Mouse (Mus musculus) kidney, adult 18-20 months (tissue): ENCODE data around the gene Galnt6.

ENCODE experiments used
- DNase-seq: peaks from one replicate; pipeline ENCODE4 v3.0.0; 2021

Galnt6 gene

DNA sequence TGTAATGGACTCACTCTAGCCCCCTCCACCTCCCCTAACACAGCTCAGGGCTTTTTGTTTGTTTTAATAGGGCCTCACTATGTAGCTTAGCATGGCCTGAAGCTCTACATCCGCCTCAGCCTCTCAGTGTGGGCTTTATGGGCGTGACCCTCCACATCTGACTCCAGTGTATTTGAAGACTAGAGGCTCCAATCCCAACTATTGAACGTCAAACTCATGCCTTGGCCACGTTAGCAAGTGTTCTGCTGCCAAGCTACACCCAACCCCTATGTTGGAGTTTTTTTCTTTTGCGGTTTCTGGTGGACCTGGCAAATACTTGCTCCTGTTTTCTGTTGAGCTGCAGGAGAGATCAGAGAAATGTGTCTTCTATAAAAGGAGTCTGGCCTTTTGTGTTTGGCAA lies 23.9 kb upstream of the Galnt6 start:
- no peak for DNase-seq

DNA sequence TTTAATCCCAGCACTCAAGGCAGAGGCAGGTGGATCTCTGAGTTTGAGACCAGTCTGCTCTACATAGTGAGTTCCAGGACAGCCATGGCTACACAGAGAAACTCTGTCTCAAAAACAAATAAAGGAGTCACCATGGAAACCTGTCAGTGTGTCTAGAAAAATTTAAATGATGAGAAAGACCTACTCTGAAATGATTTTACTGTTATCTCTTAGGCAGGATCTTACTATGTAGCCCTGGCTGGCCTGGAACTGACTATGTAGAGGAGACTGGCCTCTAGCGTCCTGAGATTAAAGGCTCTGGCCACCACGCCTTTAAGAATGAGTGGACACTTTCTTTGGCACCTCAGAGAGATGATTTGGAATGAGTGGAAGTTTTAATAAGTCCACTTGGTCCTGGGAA lies 23.3 kb upstream of the Galnt6 start:
- no peak for DNase-seq

DNA sequence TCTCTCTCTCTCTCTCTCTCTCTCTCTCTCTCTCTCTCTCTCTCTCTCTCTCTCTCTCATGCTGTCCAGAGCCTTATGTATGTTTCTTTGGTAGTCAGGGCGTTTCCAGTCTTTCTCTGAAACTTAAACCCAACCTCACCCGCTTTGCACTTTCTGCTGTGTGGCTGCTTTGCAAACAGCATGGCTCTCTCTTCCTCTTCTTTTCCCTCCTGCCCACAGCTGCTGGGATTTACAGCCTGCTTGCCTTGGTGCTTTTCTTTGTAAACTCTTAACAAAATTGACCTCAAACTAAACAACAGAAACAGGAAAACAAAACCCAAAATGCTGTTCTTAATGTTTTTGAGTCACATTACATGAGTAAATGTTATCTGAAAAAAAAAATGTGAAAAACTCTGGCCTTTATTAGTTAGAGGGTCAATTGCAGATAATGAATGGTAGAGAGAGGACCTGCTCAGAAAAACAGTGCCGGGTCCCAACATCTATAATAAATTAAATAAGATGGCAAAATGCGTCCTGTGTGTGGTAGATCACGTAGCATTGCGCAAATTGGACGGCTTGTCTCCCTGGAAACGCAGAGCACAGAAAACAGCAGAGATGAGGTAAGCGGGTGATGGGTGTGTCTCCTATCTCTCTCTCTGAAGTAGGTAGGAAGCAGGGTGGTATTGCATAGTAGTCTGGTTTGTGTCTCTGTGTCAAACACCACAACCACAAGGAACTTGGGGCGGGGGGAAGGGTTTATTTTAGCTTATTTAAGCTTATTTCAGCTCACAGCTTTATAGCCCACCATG lies 20.8 kb upstream of the Galnt6 start:
- DNase-seq, result no peak

DNA sequence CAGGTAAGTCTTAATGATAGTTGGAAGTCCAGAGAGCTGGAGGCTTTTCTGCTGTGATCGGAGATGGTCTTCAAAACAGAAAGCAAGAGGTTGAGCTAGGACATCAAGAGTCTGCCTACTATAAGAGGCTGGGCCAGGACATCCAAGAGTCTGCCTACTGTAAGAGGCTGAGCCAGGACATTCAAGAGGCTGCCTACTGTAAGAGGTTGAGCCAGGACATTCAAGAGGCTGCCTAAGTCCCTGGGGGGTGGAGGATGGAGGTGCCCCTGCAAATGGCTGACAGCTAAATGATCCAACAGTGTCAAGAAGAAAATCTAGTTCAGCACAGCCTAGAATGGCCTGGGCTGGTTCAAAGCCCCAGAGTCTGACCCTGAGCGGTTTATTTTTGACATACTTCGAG lies 19.4 kb upstream of the Galnt6 start:
- no peak for DNase-seq

DNA sequence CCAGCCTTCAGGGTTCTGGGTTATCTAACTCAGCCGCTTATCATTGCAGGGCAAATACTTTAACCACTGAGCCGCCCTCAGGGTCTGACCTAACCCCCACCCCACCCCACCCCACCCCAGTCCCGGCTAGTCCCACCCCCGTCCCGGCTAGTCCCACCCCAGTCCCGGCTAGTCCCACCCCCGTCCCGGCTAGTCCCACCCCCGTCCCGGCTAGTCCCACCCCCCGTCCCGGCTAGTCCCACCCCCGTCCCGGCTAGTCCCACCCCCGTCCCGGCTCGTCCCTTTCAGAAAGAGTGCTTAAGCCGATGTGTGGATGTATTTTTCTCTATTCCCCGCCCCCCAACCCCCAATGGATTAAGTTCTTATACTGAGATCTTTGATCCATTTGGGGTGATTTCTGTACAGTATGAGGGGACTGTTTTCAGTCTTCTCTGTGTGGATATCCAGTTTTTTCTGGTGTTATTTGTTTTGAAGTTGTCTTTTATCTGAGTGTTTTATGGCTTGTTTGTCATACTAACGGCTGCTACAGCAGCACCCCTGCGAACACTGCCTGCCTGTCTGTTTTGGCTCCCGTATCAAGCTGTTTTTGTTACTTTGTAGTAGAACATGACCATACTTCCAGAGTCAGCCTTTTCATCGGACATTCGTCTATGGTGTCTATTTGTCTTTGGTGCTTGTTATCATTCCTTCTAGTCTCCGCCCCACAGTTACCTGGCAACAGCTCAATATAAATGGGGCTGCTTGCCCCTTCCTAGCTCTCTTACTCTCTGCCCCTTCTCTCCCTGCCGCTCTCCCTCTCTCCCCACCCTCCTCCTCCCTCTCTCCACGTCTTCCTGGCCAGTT lies 18.2 kb upstream of the Galnt6 start:
- DNase-seq, result peak; percentile 44

DNA sequence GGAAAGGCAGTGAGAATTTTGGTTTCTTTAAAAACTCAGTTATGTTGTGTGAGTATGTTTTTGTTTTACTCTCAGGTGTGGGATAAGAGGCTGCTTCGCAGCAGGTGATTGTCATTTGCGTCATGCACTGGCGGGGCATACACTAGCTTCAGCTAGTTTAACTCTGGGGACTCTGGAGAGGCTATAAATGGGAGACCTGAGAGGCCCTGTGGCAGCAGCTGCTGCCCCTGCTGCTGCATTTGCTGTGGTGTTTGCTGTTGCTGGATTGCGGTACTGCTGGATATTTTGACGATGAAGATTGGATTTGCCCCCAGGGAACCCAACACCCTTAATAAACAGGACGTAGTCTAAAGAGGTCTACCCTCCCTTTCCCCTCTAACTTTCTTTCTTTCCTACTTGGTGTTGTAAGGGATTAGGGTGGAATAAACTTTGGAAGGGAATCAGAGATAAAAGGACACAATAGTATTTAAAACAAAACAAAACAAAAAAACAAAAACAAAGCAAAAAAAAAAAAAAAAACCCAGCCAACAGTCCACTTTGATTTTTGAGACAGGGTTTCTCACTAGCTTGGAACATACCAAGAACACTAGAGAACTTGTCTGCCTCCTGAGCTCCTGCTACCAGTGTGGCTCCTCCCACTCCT lies 17.4 kb upstream of the Galnt6 start:
- DNase-seq, result no peak

DNA sequence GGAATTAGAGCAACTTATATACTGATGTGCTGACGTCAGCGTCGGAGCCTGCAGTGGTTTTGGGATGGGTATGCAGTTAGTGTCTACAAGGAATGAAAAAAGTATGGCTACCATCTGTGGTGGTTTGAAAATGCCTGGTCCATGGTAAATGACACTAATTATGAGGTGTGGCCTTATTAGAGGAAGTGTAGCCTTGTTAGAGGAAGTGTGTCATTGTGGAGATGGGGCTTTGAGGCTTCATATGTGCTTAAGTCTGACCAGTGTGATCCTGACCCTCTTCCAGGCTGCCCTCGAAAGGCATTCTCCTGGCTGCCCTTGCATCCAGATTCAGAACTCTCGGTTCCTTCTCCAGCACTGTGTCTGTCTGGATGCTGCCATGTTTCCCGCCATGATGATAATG lies 14.1 kb upstream of the Galnt6 start:
- DNase-seq, result no peak

DNA sequence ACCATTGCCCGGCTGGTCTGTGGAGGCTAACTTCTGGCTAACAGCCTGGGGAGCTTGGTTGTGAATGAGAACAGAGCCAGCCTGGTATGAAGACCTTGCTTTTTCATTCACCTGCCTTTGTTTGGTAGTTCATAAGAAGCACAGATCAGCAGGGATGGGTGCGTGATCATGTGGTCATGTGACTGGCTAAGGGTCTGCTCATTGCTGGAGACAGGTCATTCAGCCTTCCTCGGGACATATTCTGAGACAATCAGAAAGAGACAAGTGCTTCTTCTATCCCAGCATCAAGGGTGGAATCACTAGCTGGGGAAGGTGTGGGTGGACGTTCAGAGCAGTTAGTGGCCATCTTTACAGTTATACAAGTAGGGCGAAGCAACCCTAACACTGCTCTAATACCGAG lies 10.3 kb upstream of the Galnt6 start:
- DNase-seq, result no peak

DNA sequence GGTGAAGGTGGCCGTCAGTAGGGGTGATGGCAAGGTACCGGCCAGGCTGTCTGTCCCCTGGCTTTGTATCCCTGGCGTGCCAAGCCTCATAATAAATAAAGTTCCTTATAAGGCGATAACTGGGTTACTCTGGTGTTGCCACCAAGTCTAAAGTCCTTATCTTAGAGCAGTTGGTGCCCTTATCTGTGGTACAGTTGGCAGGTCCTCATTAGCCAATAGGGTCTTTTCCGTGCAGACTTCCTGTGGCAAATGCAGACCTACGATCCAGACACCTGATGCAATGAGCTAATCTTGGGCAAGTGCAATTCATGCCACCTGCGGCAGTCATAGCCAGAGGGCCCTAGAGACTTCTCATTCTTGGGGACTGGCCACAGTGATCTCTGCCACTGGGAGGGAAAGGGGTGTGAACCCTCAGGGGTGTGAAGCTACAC lies 9.2 kb upstream of the Galnt6 start:
- no peak for DNase-seq

DNA sequence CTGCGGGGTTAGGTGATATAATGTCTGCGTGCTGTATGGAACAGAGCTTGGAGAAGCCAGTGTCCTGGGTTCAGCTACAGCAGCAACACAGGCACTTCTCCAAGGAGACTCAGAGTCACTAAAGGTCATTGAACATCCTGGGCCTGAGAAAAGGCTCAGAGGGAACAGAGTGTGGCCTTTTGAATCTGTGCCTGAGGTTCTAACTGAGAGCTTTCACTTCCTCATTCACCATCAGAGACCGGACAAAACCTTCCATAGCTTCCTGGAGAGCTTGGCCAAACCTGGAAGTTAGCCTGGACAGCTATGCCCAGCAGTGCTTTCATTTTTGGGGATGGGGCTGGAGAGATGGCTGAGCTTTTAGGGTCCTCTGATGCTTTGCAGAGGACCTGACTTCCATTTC lies 8.5 kb upstream of the Galnt6 start:
- no peak for DNase-seq

DNA sequence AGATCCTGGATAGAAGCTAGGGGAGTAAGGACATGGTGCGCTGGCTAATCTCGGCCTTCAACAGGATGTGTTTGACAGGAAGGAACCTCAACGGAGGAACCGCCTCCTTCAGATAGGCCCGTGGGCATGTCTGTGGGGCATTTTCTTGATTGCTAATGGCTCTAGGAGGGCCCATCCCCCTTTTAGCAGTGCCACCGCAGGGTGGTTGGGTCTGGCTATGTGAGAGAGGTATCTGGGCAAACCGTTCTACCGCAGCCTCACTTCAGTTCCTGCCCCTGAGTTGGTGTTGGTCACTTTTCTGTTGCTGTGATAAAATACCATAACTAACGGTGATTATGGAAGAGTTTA lies 6.8 kb upstream of the Galnt6 start:
- DNase-seq, result no peak

DNA sequence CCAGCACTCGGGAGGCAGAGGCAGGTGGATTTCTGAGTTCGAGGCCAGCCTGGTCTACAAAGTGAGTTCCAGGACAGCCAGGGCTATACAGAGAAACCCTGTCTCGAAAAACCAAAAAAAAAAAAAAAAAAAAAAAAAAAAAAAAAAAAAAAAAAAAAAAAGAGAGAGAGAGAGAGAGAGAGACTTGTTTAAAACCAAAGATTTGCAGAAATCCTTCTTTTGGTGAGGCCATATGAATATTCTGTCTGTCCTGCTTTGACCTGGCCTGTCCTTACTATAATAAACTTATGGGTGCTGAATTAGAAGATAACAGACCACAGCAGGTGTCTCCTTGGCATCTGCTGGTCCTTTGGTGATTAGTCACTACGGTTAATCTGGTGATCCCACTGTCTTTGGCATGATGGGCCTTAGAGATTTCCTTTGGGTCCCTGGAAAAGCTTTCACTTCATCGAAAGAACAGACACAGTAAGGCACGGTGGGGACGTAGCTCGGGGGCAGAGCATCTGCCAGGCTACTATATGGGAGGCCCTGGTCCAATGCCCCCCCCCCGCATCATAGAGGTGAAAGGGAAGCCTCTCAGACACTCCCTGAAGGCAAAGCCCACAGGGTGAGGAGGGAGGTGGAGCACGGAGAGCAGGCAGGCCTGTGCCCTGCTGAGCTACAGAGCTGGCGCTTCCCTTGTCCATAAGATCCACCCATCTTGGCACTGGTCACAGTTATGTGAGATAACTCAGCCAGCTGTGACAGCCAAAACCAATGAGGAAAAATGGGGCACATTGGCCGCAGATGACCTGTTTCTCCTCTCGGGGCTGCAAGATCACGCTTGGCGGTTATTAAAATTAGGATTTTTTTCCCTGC lies 6.1 kb upstream of the Galnt6 start:
- no peak for DNase-seq

DNA sequence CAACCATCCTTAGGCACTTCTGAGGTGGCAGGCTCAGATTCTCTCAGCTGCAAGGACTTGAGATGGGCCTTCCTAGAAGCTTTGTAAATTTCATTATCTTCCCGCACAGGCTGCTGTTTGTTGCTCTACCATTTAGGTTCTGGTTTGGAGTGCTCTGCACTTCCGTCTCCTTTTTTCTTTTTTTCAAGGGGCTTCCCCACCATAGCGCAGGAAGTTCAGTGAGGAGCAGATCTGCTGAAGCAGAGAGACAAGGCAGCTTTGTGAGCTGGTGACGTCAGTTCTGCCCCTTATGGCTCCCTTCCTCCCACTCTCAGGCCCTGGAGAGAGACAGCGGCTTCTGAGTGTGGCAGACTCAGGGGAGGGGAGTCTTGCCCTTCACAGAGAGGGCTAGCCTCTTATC lies 3.4 kb upstream of the Galnt6 start:
- no peak for DNase-seq

DNA sequence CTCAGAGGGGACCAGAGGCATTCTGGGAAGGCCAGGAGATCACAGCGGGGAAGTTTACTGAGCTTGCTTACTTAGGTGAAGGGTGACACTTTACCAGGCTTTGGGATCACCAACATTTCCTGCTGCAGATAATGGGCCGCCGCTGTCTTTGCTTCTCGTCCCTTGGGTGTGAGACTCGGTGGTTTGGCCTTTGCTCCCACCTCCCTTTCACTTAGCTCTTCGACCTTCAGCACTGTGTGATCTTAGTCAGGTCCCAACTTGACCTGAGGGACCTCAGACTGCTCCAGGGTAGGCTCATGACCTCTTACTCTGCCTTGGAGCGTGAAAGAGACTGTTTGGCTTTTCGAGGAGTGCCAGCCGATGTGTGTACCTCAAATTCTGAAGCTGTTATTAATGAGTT lies 1.9 kb upstream of the Galnt6 start:
- DNase-seq, result no peak

DNA sequence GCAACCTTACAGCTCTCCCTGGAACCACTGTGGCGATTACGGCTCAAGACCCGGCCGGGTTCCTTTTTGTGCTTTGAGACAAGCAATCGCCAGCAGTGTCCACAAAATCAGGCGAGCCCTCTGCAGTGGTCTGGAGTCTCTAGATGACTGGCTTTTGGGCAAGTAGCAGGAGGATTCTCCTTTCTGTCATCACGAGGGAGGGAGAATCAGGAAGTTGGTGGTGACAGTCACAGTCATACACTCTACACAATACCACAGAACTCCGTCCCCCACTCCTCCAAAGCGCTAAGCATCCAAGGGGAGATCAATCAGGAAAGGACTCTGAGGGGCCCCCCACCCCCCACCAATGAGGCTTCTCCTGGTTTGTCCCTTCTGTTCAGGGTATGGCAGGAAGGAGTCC lies 590 bp downstream of the Galnt6 start:
- no peak for DNase-seq

DNA sequence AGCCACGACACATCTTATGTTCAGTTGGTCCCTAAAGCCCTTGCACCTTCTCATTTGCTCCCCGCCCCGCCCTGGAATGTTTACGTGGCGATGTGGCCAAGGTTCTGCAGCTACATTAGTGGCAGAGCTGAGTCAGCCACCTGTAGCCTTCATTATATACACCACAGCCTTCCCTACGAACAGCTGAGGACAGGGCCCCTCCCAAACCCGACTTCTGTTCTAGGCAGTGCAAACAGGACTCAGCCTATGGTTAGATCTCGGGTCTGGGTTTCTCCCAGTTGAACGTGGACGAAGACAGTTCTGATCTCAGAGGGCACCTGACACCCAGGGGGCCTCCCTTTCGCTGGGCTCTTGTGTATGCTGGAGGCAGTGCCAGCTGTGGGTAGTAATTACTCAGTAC lies 1.3 kb downstream of the Galnt6 start:
- DNase-seq, result no peak

DNA sequence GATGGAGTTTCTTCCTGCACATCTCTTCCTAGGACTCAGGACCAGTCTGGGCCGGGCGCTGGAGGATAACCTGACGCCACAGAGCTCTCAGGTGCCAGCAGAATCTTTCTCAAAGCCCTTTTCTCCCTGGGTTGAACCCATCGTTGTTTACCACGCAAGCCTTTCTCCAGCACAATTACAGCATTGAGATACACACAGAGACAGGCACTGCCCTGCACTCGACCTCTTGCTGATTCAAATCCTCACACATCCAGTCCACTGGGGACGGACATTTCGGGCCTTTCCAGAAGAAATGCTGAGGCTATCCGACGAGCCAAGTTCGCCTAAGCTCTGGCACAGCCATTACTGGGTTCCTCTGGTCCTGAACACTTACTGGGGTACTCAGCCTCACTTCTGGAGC lies 2.5 kb downstream of the Galnt6 start:
- no peak for DNase-seq

DNA sequence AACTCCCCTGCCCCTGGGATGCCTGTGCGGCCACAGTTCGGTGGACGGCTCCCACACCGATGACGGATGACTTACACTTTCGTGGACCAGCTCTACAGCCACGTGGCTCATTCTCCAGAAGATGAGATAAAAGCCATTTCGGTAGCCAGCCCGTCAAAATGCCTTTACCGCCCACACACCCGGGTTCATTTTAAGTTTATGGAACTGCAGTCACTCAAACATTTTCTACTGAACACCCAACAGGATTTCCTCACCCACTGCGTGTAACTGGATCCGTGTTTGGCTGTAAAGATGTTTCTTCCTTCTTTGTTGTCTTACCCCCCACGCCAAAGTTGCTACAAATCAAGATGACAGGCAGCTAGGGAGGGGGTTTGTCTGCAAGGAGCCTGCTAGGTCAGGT lies 5.7 kb downstream of the Galnt6 start:
- no peak for DNase-seq

DNA sequence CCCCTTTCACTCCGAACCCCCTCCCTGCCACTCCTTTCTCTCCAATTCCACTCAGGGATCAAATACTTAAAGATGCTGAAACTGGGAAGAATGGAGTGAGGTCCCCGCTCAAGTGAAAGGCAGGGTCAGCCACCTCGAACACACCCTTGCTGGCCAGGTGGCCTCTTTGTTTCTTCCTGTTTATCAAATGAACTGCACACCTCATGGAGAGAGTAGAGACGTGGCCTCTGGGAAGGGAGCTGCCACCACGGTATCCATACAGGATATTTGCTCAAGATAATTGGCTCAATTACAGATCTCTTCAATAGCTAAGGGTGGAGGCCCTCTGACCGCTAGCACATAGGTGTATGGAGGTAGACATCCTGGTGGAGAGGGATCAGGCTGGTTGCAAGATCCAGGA lies 6.6 kb downstream of the Galnt6 start:
- DNase-seq, result no peak

DNA sequence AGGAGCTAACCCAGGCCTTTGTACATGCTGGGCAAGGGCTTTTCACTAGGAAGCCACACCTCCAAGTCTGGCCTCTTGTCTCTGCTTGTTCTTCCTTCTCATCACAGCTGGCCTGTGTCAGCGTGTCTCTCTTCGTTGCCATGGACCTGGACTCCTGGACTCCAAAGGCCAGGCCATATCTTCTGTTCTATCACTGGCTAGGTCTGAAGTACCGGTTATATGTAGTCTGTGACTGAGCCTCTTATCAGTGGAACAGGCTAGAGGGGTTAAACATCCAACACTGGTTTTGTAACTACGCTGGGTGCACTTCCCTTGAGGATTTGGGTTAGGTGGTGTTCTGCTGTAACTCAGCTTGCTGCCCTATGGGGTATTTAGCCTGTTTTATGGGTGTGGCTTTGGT lies 7.2 kb downstream of the Galnt6 start:
- no peak for DNase-seq

DNA sequence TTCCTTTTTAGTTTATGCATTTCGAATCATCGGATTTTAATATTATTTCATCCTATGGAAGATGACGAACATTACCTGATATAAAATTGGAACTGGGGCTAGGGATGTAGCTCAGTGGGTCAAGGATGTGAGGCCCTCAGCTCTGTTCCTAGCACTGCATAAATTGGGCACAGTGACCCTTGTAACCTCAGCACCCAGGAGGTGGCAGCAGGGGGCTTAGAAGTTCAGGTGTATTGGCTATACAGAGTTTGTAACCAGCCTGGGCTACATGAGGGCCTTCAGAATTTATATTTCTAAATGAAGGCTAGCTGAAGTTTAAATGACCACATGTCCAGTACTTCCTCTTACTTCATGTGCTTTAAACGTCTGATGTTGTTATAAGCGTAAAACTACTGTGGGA lies 7.7 kb downstream of the Galnt6 start:
- DNase-seq, result no peak

DNA sequence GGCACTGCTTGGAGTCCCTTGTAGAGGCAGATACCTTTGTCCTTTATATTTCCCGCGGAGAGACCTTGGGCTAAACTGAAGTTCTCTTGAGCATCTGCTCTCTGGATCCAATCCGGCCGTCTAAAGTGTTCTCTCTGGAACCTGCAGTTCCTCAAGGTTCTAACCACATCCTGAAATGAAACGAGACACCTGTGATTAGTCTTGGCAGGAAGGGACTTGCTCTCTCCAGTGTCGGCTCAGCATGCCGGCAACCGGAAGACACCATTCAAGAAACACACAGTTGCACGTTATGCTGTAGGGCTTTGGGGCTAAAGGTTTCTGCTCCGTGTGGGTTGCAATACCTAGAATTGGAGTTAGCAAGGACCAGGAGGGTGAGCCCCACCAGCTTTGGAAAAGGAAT lies 9.1 kb downstream of the Galnt6 start:
- DNase-seq, result no peak

DNA sequence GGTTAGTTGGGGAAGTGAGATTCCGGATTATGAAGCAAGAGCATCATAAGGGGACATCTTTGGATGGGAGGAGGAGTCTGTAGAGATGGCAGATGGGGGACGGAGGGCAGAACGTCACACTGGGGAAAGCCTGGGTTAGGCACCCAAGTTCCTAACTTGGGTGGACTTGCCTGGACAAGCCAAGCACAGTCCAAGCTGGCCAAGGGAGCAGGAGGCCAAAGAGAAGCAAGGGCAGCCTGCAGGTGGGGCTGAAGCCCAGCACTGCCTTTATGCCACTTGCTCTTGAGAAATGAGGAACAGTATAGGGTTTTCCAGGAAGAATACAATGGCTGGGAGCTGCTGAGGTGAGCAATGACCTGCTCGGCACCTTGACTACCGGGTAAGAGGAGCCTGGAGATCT lies 10.0 kb downstream of the Galnt6 start:
- no peak for DNase-seq
